Mouse (Mus musculus) olfactory bulb, adult 2 months (tissue): ENCODE results near the gene Grm1.

Experiments
- CTCF ChIP-seq: fragments of 200-500 bp; IDR thresholded peaks from 2 replicates; pipeline ENCODE4 v1.5.1; 2012; ENCODE audit warnings: low read depth, mild to moderate bottlenecking, low read length, moderate library complexity; ENCODE audit not compliant: insufficient read depth
- POLR2A ChIP-seq: fragments of 200-500 bp; IDR thresholded peaks from 2 replicates; pipeline ENCODE4 v1.6.1; 2012; ENCODE audit warnings: mild to moderate bottlenecking, low read depth, low read length, moderate library complexity; ENCODE audit not compliant: insufficient read depth

- TF ChIP-seq CTCF (no peak), POLR2A (no peak)
These were observed 49.9 kb downstream of the Grm1 start for GRCm38 (mm10) chr10:11032221-11032620.
